ENCODE assay signal across 22 mouse cellular contexts in the genomic region with DNA sequence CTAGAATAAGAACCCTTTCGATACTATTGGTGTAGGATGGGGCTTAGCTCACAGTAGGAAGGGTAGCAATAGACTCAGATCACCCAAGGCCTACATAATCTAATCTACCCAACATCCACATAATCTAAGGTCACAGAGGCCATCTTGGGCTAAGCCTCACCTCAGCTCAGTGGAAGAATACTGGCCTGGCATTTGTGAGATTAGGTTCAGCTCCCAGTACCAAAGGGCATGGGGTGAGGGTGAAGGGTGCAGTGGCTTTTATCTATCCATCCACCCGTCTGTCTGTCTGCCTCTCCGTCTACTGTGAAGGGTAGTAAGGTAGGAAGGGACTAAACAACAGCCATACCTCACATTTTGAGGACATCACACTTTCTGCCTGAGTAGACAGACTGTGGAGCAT. TPM values are rescaled to one million over a fixed set of nuclear protein-coding genes. Genes with fewer than 3 reads are reported as not detected.
DNase-seq lines count a peak whose midpoint lies in the region; ATAC-seq and TF ChIP-seq lines count a peak whose summit lies in the region.
"Had no signal": no experiment of that assay in that cellular context is flagged by ENCODE, and none has a peak within 500 bp of the region (broad histone marks: within the 10 kb centered on the region; RNA-seq: fewer than 3 reads in every experiment).

No protein-coding gene starts in this region.

- no peaks in the 10 kb centered on the region for H3K9me3 ChIP-seq in MEL (replicated peaks; ENCODE audit: insufficient read depth, low read length)
- H3K9me3 ChIP-seq in liver, embryonic 12.5 days (replicated peaks): no peaks in the 10 kb centered on the region
- no peaks in the 10 kb centered on the region for H3K9me3 ChIP-seq in forebrain, embryonic 16.5 days (ENCODE audit: control insufficient read depth, low read length)
- H3K9me3 ChIP-seq: embryonic facial prominence, embryonic 15.5 days; heart, embryonic 15.5 days; midbrain, embryonic 12.5 days; neural tube, embryonic 15.5 days had no signal

- no peak for TF ChIP-seq CTCF in MEL (IDR thresholded peaks at IDR 0.05 in 2 of 3, conservative IDR thresholded peaks at IDR 0.05 in 1 of 3; ENCODE audit: control insufficient read depth in 1 of 3, insufficient read depth in 1 of 3, low read depth in 2 of 3, low read length in 3 of 3, poor library complexity in 1 of 3, severe bottlenecking in 1 of 3)
- TF ChIP-seq CTCF in layer of hippocampus, adult 2 months (conservative IDR thresholded peaks at IDR 0.05): no peak

- H3K4me2 ChIP-seq in liver, embryonic 12.5 days: peak overlapping the region; percentile 43
- no peak overlapping the region for H3K4me2 ChIP-seq in forebrain, embryonic 16.5 days (ENCODE audit: low read length)
- H3K4me2 ChIP-seq: embryonic facial prominence, embryonic 15.5 days; heart, embryonic 15.5 days; hindbrain, embryonic 14.5 days; midbrain, embryonic 12.5 days; neural tube, embryonic 15.5 days had no signal

- no peak for TF ChIP-seq RAD21 in MEL (IDR thresholded peaks at IDR 0.05; ENCODE audit: low read depth, low read length)

- no peak for TF ChIP-seq EP300 in MEL (IDR thresholded peaks at IDR 0.05; ENCODE audit: low read depth in 1 of 2, low read length in 2 of 2)

- peak; percentile 37 for DNase-seq in MEL (ENCODE audit: low read depth, low spot score)
- DNase-seq in c-Kit-positive CD71-positive TER-119-positive erythroid progenitor cells, embryonic 14.5 days (ENCODE audit: low spot score): peak; percentile 80
- DNase-seq in layer of hippocampus, adult 11-12 months (ENCODE audit: low spot score): no peak
- DNase-seq in layer of hippocampus, adult 2 months (ENCODE audit: low spot score in 2 of 2): no peak
- DNase-seq: adrenal gland, postnatal 14 days; cerebellum, adult 9-11 months; heart, postnatal 4 days; kidney, adult 9 months; kidney, postnatal 36 days; layer of hippocampus, adult 9-11 months; left cerebral cortex, postnatal 4 days; thymus, postnatal 36 days had no signal

- peak; percentile 98 for ATAC-seq in liver, embryonic 12.5 days
- ATAC-seq in megakaryocyte progenitor cell, adult 5-6 weeks (replicated peaks; ENCODE audit: poor library complexity): peak; percentile 95
- no peak for ATAC-seq in forebrain, embryonic 16.5 days
- ATAC-seq: inflammation-experienced regulatory T-cells, adult 6 months; lung, postnatal 0 days had no signal

- no peak overlapping the region for H3K9ac ChIP-seq in MEL (ENCODE audit: control insufficient read depth, low read depth, low read length, poor library complexity, severe bottlenecking)
- peak overlapping the region; percentile 25; the same call in 1 of the 2 replicates for H3K9ac ChIP-seq in liver, embryonic 12.5 days
- H3K9ac ChIP-seq in forebrain, embryonic 16.5 days (replicated peaks; ENCODE audit: low read depth, low read length): no peak overlapping the region
- H3K9ac ChIP-seq: embryonic facial prominence, embryonic 15.5 days; heart, embryonic 15.5 days; hindbrain, embryonic 14.5 days; midbrain, embryonic 12.5 days; neural tube, embryonic 15.5 days had no signal

- no peak overlapping the region for H3K4me3 ChIP-seq in MEL (ENCODE audit: control insufficient read depth in 1 of 2, insufficient read depth in 1 of 2, low read depth in 2 of 2, low read length in 2 of 2)
- H3K4me3 ChIP-seq in liver, embryonic 12.5 days: no peak overlapping the region
- no peak overlapping the region for H3K4me3 ChIP-seq in forebrain, embryonic 16.5 days (replicated peaks; ENCODE audit: low read length)
- no peak overlapping the region for H3K4me3 ChIP-seq in layer of hippocampus, adult 2 months
- H3K4me3 ChIP-seq: embryonic facial prominence, embryonic 15.5 days; heart, embryonic 15.5 days; midbrain, embryonic 12.5 days; neural tube, embryonic 15.5 days had no signal

- no peaks in the 10 kb centered on the region for H3K27me3 ChIP-seq in MEL (ENCODE audit: control insufficient read depth in 1 of 2, insufficient read depth in 2 of 2, low read length in 2 of 2)
- H3K27me3 ChIP-seq in liver, embryonic 12.5 days (replicated peaks): no peaks in the 10 kb centered on the region
- H3K27me3 ChIP-seq in forebrain, embryonic 16.5 days (replicated peaks; ENCODE audit: control insufficient read depth, insufficient read depth, low read length): no peaks in the 10 kb centered on the region
- H3K27me3 ChIP-seq: embryonic facial prominence, embryonic 15.5 days; heart, embryonic 15.5 days; midbrain, embryonic 12.5 days; neural tube, embryonic 15.5 days had no signal

- no peak for TF ChIP-seq POLR2A in MEL (IDR thresholded peaks at IDR 0.05; ENCODE audit: control insufficient read depth in 1 of 2, insufficient read depth in 1 of 2, low read depth in 1 of 2, low read length in 2 of 2, poor library complexity in 1 of 2)

- 38% methylated on average over 3 of the region's 3 CpGs for WGBS in liver, embryonic 12.5 days (ENCODE audit: insufficient replicate concordance)
- 93% methylated on average over 3 of the region's 3 CpGs for WGBS in forebrain, embryonic 16.5 days

- peaks cover 18 to 21% of the 10 kb centered on the region in 2 experiments for H3K36me3 ChIP-seq in MEL (ENCODE audit: control insufficient read depth in 1 of 2, insufficient read depth in 2 of 2, low read length in 2 of 2)
- H3K36me3 ChIP-seq in liver, embryonic 12.5 days: peaks cover 97% of the 10 kb centered on the region
- H3K36me3 ChIP-seq in forebrain, embryonic 16.5 days (ENCODE audit: control insufficient read depth, insufficient read depth): peaks cover 28% of the 10 kb centered on the region

- no peaks in the 10 kb centered on the region for H3K79me2 ChIP-seq in MEL (ENCODE audit: control insufficient read depth, insufficient read depth, low read length, poor library complexity)

- peaks cover 8 to 10% of the 10 kb centered on the region in 2 experiments for H3K4me1 ChIP-seq in MEL (ENCODE audit: control insufficient read depth in 1 of 2, insufficient read depth in 2 of 2, low read length in 2 of 2)
- peaks cover 57% of the 10 kb centered on the region for H3K4me1 ChIP-seq in liver, embryonic 12.5 days
- H3K4me1 ChIP-seq in forebrain, embryonic 16.5 days (replicated peaks; ENCODE audit: control insufficient read depth, insufficient read depth, low read length): no peaks in the 10 kb centered on the region
- H3K4me1 ChIP-seq: embryonic facial prominence, embryonic 15.5 days; heart, embryonic 15.5 days; midbrain, embryonic 12.5 days; neural tube, embryonic 15.5 days had no signal

- no peak overlapping the region for H3K27ac ChIP-seq in MEL (ENCODE audit: control insufficient read depth, low read depth, low read length)
- H3K27ac ChIP-seq in liver, embryonic 12.5 days: peak overlapping the region; percentile 82
- no peak overlapping the region for H3K27ac ChIP-seq in forebrain, embryonic 16.5 days (ENCODE audit: low read length)
- no peak overlapping the region for H3K27ac ChIP-seq in layer of hippocampus, adult 2 months
- H3K27ac ChIP-seq: embryonic facial prominence, embryonic 15.5 days; heart, embryonic 15.5 days; hindbrain, embryonic 14.5 days; midbrain, embryonic 12.5 days; neural tube, embryonic 15.5 days had no signal

TF ChIP-seq in MEL, 35 proteins besides CTCF, POLR2A, EP300 and RAD21:
- TF ChIP-seq TAL1 (IDR thresholded peaks at IDR 0.05; ENCODE audit: low read length) (peak; percentile 30), CHD1 (IDR thresholded peaks at IDR 0.05; ENCODE audit: low read depth, low read length) (no peak), HCFC1 (IDR thresholded peaks at IDR 0.05; ENCODE audit: low read depth, low read length) (no peak), TCF12 (IDR thresholded peaks at IDR 0.05; ENCODE audit: low read depth, low read length) (0 out of 2 replicates have a peak, but pooled peaks have one; percentile 11), NELFE (IDR thresholded peaks at IDR 0.05; ENCODE audit: low read depth, low read length) (no peak), ZMIZ1 (IDR thresholded peaks at IDR 0.05; ENCODE audit: low read depth, low read length) (no peak), SIN3A (IDR thresholded peaks at IDR 0.05; ENCODE audit: low read length) (no peak), RCOR1 (IDR thresholded peaks at IDR 0.05; ENCODE audit: low read depth, low read length) (no peak), MXI1 (IDR thresholded peaks at IDR 0.05; ENCODE audit: low read depth, low read length) (no peak), ZNF384 (IDR thresholded peaks at IDR 0.05; ENCODE audit: low read depth, low read length) (no peak)

RNA-seq across cellular contexts. Expression of a gene that starts 30.7 kb away (rescaled TPM):
- total RNA-seq in MEL (2012; rRNA removed): under 0.01 and 0.03 TPM in 2 replicates
- polyA plus RNA-seq in MEL (2012; ENCODE audit: insufficient read depth in 1 of 2, insufficient read length in 2 of 2, low read depth in 1 of 2, low replicate concordance in 2 of 2, missing spikeins in 1 of 2): under 1 TPM in 1 of 2 experiments, not detected in 1; 0.14 TPM
- polyA plus RNA-seq in liver, embryonic 12.5 days (2016; fragmentation: Nextera tagmentation; extraction: Ambion mirVana): 5.6 and 6.3 TPM in 2 replicates
- total RNA-seq in megakaryocyte progenitor cell, adult 5-6 weeks (2015): 0.02 TPM in 1 of 2 replicates, not detected in the other
- total RNA-seq in megakaryocyte progenitor cell, adult 5-6 weeks (2017): under 0.01 and 0.07 TPM in 2 replicates
- polyA plus RNA-seq in forebrain, embryonic 16.5 days (2015; fragmentation: Nextera tagmentation; extraction: Ambion mirVana): 13.8 and 15.2 TPM in 2 replicates
- 10 to 100 TPM; 34.7 to 38.8 TPM for total RNA-seq in layer of hippocampus, adult 2 months (2021)

RNA-seq across cellular contexts. Expression of a gene that starts 38.4 kb away (rescaled TPM):
- total RNA-seq in MEL (2012; rRNA removed): 42.5 and 51.8 TPM in 2 replicates
- 10 to 100 TPM in 1 of 2 experiments, not detected in 1; 62.1 TPM for polyA plus RNA-seq in MEL (2012; ENCODE audit: insufficient read depth in 1 of 2, insufficient read length in 2 of 2, low read depth in 1 of 2, low replicate concordance in 2 of 2, missing spikeins in 1 of 2)
- 31.4 and 32.8 TPM in 2 replicates for polyA plus RNA-seq in liver, embryonic 12.5 days (2016; fragmentation: Nextera tagmentation; extraction: Ambion mirVana)
- total RNA-seq in megakaryocyte progenitor cell, adult 5-6 weeks (2015): 74.2 and 77.9 TPM in 2 replicates
- 86.9 and 102 TPM in 2 replicates for total RNA-seq in megakaryocyte progenitor cell, adult 5-6 weeks (2017)
- 46.4 and 48.7 TPM in 2 replicates for polyA plus RNA-seq in forebrain, embryonic 16.5 days (2015; fragmentation: Nextera tagmentation; extraction: Ambion mirVana)
- 100 to 1,000 TPM; 162 to 170 TPM for total RNA-seq in layer of hippocampus, adult 2 months (2021)

RNA-seq across cellular contexts. Expression of a gene that starts 49.1 kb away (rescaled TPM):
- 47.7 and 57.9 TPM in 2 replicates for total RNA-seq in MEL (2012; rRNA removed)
- 100 to 1,000 TPM in 1 of 2 experiments, 10 to 100 TPM in 1; 47.3 to 340 TPM for polyA plus RNA-seq in MEL (2012; ENCODE audit: insufficient read depth in 1 of 2, insufficient read length in 2 of 2, low read depth in 1 of 2, low replicate concordance in 2 of 2, missing spikeins in 1 of 2)
- polyA plus RNA-seq in liver, embryonic 12.5 days (2016; fragmentation: Nextera tagmentation; extraction: Ambion mirVana): 68.3 and 71.9 TPM in 2 replicates
- total RNA-seq in megakaryocyte progenitor cell, adult 5-6 weeks (2015): 23.5 and 27.6 TPM in 2 replicates
- total RNA-seq in megakaryocyte progenitor cell, adult 5-6 weeks (2017): 47.8 and 52.9 TPM in 2 replicates
- 202 and 214 TPM in 2 replicates for polyA plus RNA-seq in forebrain, embryonic 16.5 days (2015; fragmentation: Nextera tagmentation; extraction: Ambion mirVana)
- 100 to 1,000 TPM; 149 to 156 TPM for total RNA-seq in layer of hippocampus, adult 2 months (2021)

Comparison
In these comparisons a context has a peak if more than half of its experiments do, and no peak if none do; other contexts are left out.
1. DNase-seq: peak in MEL (single experiment) and c-Kit-positive CD71-positive TER-119-positive erythroid progenitor cells, embryonic 14.5 days (single experiment); none in layer of hippocampus, adult 11-12 months (single experiment) and layer of hippocampus, adult 2 months (0 of 2).
2. RNA of a gene that starts 30.7 kb away (total RNA-seq): 34.7 to 38.8 TPM in layer of hippocampus, adult 2 months; under 0.01 to 0.07 TPM in megakaryocyte progenitor cell, adult 5-6 weeks and under 0.01 to 0.03 TPM in MEL; every median in the first group is over 10 times any median in the second.